ENCODE assay signal across 8 mouse cellular contexts in the genomic region with DNA sequence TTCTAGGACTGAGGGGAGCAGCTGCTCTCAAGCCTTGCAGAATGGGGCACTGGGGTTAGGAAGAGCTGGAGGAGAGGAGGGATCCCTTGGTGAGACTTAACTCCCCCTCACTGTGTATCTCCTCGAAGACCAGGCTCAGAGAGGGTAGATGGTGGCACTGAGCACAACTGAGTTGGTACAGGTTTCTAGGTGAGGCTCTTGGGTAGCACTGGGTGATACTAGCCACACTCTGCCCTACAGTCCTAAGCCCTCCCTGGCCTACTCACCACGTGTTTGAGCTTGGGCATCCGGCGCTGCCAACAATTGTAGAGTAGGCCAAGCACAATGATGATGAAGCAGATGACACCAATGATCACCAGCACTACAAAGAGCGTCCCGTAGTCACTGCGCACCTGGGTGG. TPM values are rescaled to one million over a fixed set of nuclear protein-coding genes. Genes with fewer than 3 reads are reported as not detected.
A peak's percentile ranks its signal among the peaks of the same experiment; 100 is the strongest.
DNase-seq lines count a peak whose midpoint lies in the region; ATAC-seq and TF ChIP-seq lines count a peak whose summit lies in the region.

No protein-coding gene starts in this region.

- H3K4me1 ChIP-seq in lung, adult 2 months (ENCODE audit: control insufficient read depth, insufficient read depth, low read length), result peaks cover 5% of the 10 kb centered on the region
- peaks cover 23% of the 10 kb centered on the region for H3K4me1 ChIP-seq in forebrain, embryonic 12.5 days
- H3K4me1 ChIP-seq in limb, embryonic 10.5 days, result peaks cover 25% of the 10 kb centered on the region
- peaks cover 38% of the 10 kb centered on the region for H3K4me1 ChIP-seq in neural tube, embryonic 15.5 days

- no peak for TF ChIP-seq POLR2A in lung, adult 2 months (IDR thresholded peaks at IDR 0.05; ENCODE audit: borderline replicate concordance, extremely low read depth, low read depth, low read length)

- peak overlapping the region; percentile 86 for H3K4me2 ChIP-seq in forebrain, embryonic 12.5 days
- H3K4me2 ChIP-seq in neural tube, embryonic 15.5 days, result peak overlapping the region; percentile 82

- peaks cover 32% of the 10 kb centered on the region for H3K36me3 ChIP-seq in forebrain, embryonic 12.5 days (replicated peaks)
- peaks cover 15% of the 10 kb centered on the region for H3K36me3 ChIP-seq in limb, embryonic 10.5 days
- peaks cover 50% of the 10 kb centered on the region for H3K36me3 ChIP-seq in neural tube, embryonic 15.5 days

- no peak for TF ChIP-seq CTCF in lung, adult 2 months (IDR thresholded peaks at IDR 0.05; ENCODE audit: insufficient read depth, low read length)

- 81% methylated on average over 7 of the region's 7 CpGs for WGBS in lung, adult 2 months
- WGBS in forebrain, embryonic 12.5 days, result 68% methylated on average over 7 of the region's 7 CpGs
- 69% methylated on average over 7 of the region's 7 CpGs for WGBS in limb, embryonic 10.5 days
- WGBS in neural tube, embryonic 15.5 days, result 70% methylated on average over 7 of the region's 7 CpGs

- H3K27ac ChIP-seq in forebrain, embryonic 12.5 days, result peak overlapping the region; percentile 87; the same call in 1 of the 2 replicates
- peak overlapping the region; percentile 90; the same call in 1 of the 2 replicates for H3K27ac ChIP-seq in limb, embryonic 10.5 days
- H3K27ac ChIP-seq in neural tube, embryonic 15.5 days (replicated peaks), result peak overlapping the region; percentile 90

- no peaks in the 10 kb centered on the region for H3K9me3 ChIP-seq in forebrain, embryonic 12.5 days
- H3K9me3 ChIP-seq in limb, embryonic 10.5 days (replicated peaks), result no peaks in the 10 kb centered on the region
- no peaks in the 10 kb centered on the region for H3K9me3 ChIP-seq in neural tube, embryonic 15.5 days (replicated peaks)

- peak overlapping the region; percentile 82 for H3K9ac ChIP-seq in forebrain, embryonic 12.5 days
- H3K9ac ChIP-seq in neural tube, embryonic 15.5 days (replicated peaks), result peak overlapping the region; percentile 51

- DNase-seq in lung, adult 2 months, result no peak
- DNase-seq in lung, postnatal 36 days, result no peak
- DNase-seq in limb, embryonic 10.5 days (ENCODE audit: low spot score), result no peak
- no peak for DNase-seq in frontal cortex, postnatal 14 days (ENCODE audit: low spot score in 2 of 2)
- DNase-seq in embryo, embryonic 10.5 days (ENCODE audit: low spot score), result no peak
- DNase-seq in adrenal gland, postnatal 14 days, result no peak

- H3K27me3 ChIP-seq in forebrain, embryonic 12.5 days, result 0 out of 2 replicates have a peak, but pooled peaks cover 3% of the 10 kb centered on the region
- H3K27me3 ChIP-seq in limb, embryonic 10.5 days (ENCODE audit: low read depth, poor library complexity, severe bottlenecking), result no peaks in the 10 kb centered on the region
- H3K27me3 ChIP-seq in neural tube, embryonic 15.5 days (replicated peaks), result no peaks in the 10 kb centered on the region

- ATAC-seq in forebrain, embryonic 12.5 days (ENCODE audit: low FRiP score), result no peak
- no peak for ATAC-seq in neural tube, embryonic 15.5 days (ENCODE audit: low FRiP score)

- peak overlapping the region; percentile 69 for H3K4me3 ChIP-seq in lung, adult 2 months (replicated peaks; ENCODE audit: extremely low read depth, low read depth, low read length)
- peak overlapping the region; percentile 69 for H3K4me3 ChIP-seq in forebrain, embryonic 12.5 days (replicated peaks)
- peak overlapping the region; percentile 85 for H3K4me3 ChIP-seq in limb, embryonic 10.5 days
- peak overlapping the region; percentile 84 for H3K4me3 ChIP-seq in neural tube, embryonic 15.5 days (replicated peaks)

RNA-seq across cellular contexts. Expression of gene Abtb1, which starts 1.5 kb away (rescaled TPM):
- polyA plus RNA-seq in lung, adult 2 months (2012; rRNA removed), result 80.0 and 90.8 TPM in 2 replicates
- polyA plus RNA-seq in forebrain, embryonic 12.5 days (2016; fragmentation: Nextera tagmentation; extraction: Ambion mirVana), result 23.0 and 23.5 TPM in 2 replicates
- 22.9 and 25.3 TPM in 2 replicates for polyA plus RNA-seq in limb, embryonic 10.5 days (2016; fragmentation: Nextera tagmentation; extraction: Ambion mirVana)
- polyA plus RNA-seq in neural tube, embryonic 15.5 days (2015; fragmentation: Nextera tagmentation; extraction: Ambion mirVana), result 42.4 and 45.4 TPM in 2 replicates
- 22.7 and 30.5 TPM in 2 replicates for total RNA-seq in adrenal gland, postnatal 14 days (2021)

RNA-seq across cellular contexts. Expression of gene Podxl2, which starts 31.6 kb away (rescaled TPM):
- 35.8 and 51.4 TPM in 2 replicates for polyA plus RNA-seq in lung, adult 2 months (2012; rRNA removed)
- 248 and 258 TPM in 2 replicates for polyA plus RNA-seq in forebrain, embryonic 12.5 days (2016; fragmentation: Nextera tagmentation; extraction: Ambion mirVana)
- polyA plus RNA-seq in limb, embryonic 10.5 days (2016; fragmentation: Nextera tagmentation; extraction: Ambion mirVana), result 31.1 and 50.4 TPM in 2 replicates
- polyA plus RNA-seq in neural tube, embryonic 15.5 days (2015; fragmentation: Nextera tagmentation; extraction: Ambion mirVana), result 504 and 640 TPM in 2 replicates
- 24.4 and 27.2 TPM in 2 replicates for total RNA-seq in adrenal gland, postnatal 14 days (2021)

RNA-seq across cellular contexts. Expression of gene Mcm2, which starts 55.3 kb away (rescaled TPM):
- polyA plus RNA-seq in lung, adult 2 months (2012; rRNA removed), result 11.1 and 12.6 TPM in 2 replicates
- 200 and 211 TPM in 2 replicates for polyA plus RNA-seq in forebrain, embryonic 12.5 days (2016; fragmentation: Nextera tagmentation; extraction: Ambion mirVana)
- 281 and 283 TPM in 2 replicates for polyA plus RNA-seq in limb, embryonic 10.5 days (2016; fragmentation: Nextera tagmentation; extraction: Ambion mirVana)
- 20.5 and 52.5 TPM in 2 replicates for polyA plus RNA-seq in neural tube, embryonic 15.5 days (2015; fragmentation: Nextera tagmentation; extraction: Ambion mirVana)
- total RNA-seq in adrenal gland, postnatal 14 days (2021), result 53.9 and 60.2 TPM in 2 replicates

RNA-seq across cellular contexts. Expression of gene Tpra1, which starts 58.8 kb away (rescaled TPM):
- polyA plus RNA-seq in lung, adult 2 months (2012; rRNA removed), result 176 and 184 TPM in 2 replicates
- 49.9 and 60.6 TPM in 2 replicates for polyA plus RNA-seq in forebrain, embryonic 12.5 days (2016; fragmentation: Nextera tagmentation; extraction: Ambion mirVana)
- 48.7 and 60.3 TPM in 2 replicates for polyA plus RNA-seq in limb, embryonic 10.5 days (2016; fragmentation: Nextera tagmentation; extraction: Ambion mirVana)
- polyA plus RNA-seq in neural tube, embryonic 15.5 days (2015; fragmentation: Nextera tagmentation; extraction: Ambion mirVana), result 88.1 and 91.7 TPM in 2 replicates
- total RNA-seq in adrenal gland, postnatal 14 days (2021), result 73.2 and 73.8 TPM in 2 replicates
